Mouse (Mus musculus): ENCODE results near the gene Chuk. TPM values are rescaled to one million over a fixed set of nuclear protein-coding genes. Genes with fewer than 3 reads are reported as not detected.

The Chuk gene
- polyA plus RNA-seq, 1 experiment from 2014 or later, result 45.9 TPM

DNA sequence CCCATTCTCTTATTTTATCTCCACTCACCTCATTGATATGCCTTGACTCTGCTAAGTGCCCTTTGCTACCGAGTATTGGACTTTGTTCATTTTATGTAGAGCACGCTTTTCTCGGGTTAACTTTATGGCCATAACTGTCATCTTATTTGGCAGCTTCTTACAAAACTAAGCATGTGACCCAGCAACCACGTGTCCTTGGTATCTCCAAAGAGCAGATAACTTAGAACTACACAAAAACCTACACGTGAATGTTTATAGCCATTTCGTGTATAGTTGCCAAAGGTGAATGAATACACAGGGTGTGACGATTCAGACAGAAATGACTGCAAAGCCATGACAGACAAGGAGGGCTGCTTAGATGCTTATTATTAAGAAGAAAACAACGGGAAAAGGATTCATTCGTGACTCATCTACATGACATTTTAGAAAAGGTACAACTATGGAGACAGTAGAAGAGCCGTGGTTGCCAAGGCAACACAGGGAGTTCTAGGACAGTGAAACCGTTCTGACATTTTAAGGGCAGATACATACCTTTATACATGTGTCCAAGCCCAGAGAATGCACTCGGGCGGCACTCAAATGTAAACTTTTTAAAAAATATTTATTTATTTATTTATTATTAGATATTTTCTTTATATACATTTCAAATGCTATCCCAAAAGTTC, 82.2 kb downstream of the Chuk start:
- 91% methylated on average over 13 of the region's 13 CpGs for WGBS
- H3K36me3 ChIP-seq (replicated peaks), result no peaks in the 10 kb centered on the region
- H3K4me3 ChIP-seq, result no peak overlapping the region
- no peak for DNase-seq (ENCODE audit: low spot score)
- no peaks in the 10 kb centered on the region for H3K9me3 ChIP-seq
- no peaks in the 10 kb centered on the region for H3K27me3 ChIP-seq (replicated peaks; ENCODE audit: low read depth, poor library complexity, severe bottlenecking)
- no peak overlapping the region for H3K27ac ChIP-seq (replicated peaks)
- peaks cover 6% of the 10 kb centered on the region for H3K4me1 ChIP-seq

Other genes with a start within 250 kb of the Chuk start
- gene Dnmbp, start 167.3 kb downstream of the Chuk start, polyA plus RNA-seq (2016; fragmentation: Nextera tagmentation; extraction: Ambion mirVana), result 20.4 and 20.8 TPM in 2 replicates
- gene Cpn1, start 120.9 kb downstream of the Chuk start, polyA plus RNA-seq (2016; fragmentation: Nextera tagmentation; extraction: Ambion mirVana), result 0.07 and 0.13 TPM in 2 replicates
- gene Cyp2c23, start 78.3 kb downstream of the Chuk start, polyA plus RNA-seq (2016; fragmentation: Nextera tagmentation; extraction: Ambion mirVana), result not detected in 2 replicates
- gene Erlin1, start 37.7 kb downstream of the Chuk start, polyA plus RNA-seq (2016; fragmentation: Nextera tagmentation; extraction: Ambion mirVana), result 19.7 and 20.5 TPM in 2 replicates
- gene Cwf19l1, start 28.4 kb upstream of the Chuk start, polyA plus RNA-seq (2016; fragmentation: Nextera tagmentation; extraction: Ambion mirVana), result 41.1 and 45.4 TPM in 2 replicates
- gene Bloc1s2, start 39.0 kb upstream of the Chuk start, polyA plus RNA-seq (2016; fragmentation: Nextera tagmentation; extraction: Ambion mirVana), result 98.1 and 99.3 TPM in 2 replicates
- 0.07 and 0.19 TPM in 2 replicates for gene Pkd2l1, start 85.0 kb upstream of the Chuk start, polyA plus RNA-seq (2016; fragmentation: Nextera tagmentation; extraction: Ambion mirVana)
- gene Scd3, start 95.8 kb upstream of the Chuk start, polyA plus RNA-seq (2016; fragmentation: Nextera tagmentation; extraction: Ambion mirVana), result 0.48 and 0.64 TPM in 2 replicates
- gene Scd2, start 186.2 kb upstream of the Chuk start, polyA plus RNA-seq (2016; fragmentation: Nextera tagmentation; extraction: Ambion mirVana), result 324 and 353 TPM in 2 replicates
- 0.05 and 0.10 TPM in 2 replicates for gene Scd4, start 225.6 kb upstream of the Chuk start, polyA plus RNA-seq (2016; fragmentation: Nextera tagmentation; extraction: Ambion mirVana)

Measured in embryonic facial prominence, embryonic 10.5 days (tissue).